Mouse (Mus musculus): ENCODE results near the gene Cks1b. TPM values are rescaled to one million over a fixed set of nuclear protein-coding genes. Genes with fewer than 3 reads are reported as not detected.
A peak's percentile ranks its signal among the peaks of the same experiment; 100 is the strongest.

Cks1b gene
- polyA plus RNA-seq, 1 experiment, result 174 TPM

GRCm38 (mm10) chr3:89425876-89426275 lies 7.7 kb upstream of the Cks1b start:
- TF ChIP-seq POLR2A (IDR thresholded peaks at IDR 0.05; ENCODE audit: low read depth, low read length) (no peak), CTCF (IDR thresholded peaks at IDR 0.05; ENCODE audit: borderline replicate concordance, insufficient read depth, low read length) (no peak)
- H3K4me1 ChIP-seq (ENCODE audit: control insufficient read depth, insufficient read depth, low read length), result 0 out of 2 replicates have a peak, but pooled peaks cover under 1% of the 10 kb centered on the region
- H3K27ac ChIP-seq (ENCODE audit: insufficient read depth, low read length), result no peak overlapping the region
- no peak overlapping the region for H3K4me3 ChIP-seq (ENCODE audit: insufficient read depth, low read length)

GRCm38 (mm10) chr3:89425141-89425525 lies 7.0 kb upstream of the Cks1b start:
- Histone ChIP-seq H3K4me3 (ENCODE audit: insufficient read depth, low read length) (no peak overlapping the region), H3K4me1 (ENCODE audit: control insufficient read depth, insufficient read depth, low read length) (0 out of 2 replicates have a peak, but pooled peaks cover 4% of the 10 kb centered on the region), H3K27ac (ENCODE audit: insufficient read depth, low read length) (no peak overlapping the region)
- TF ChIP-seq POLR2A (IDR thresholded peaks at IDR 0.05; ENCODE audit: low read depth, low read length) (no peak), CTCF (IDR thresholded peaks at IDR 0.05; ENCODE audit: borderline replicate concordance, insufficient read depth, low read length) (no peak)

- Histone ChIP-seq H3K4me1 (ENCODE audit: control insufficient read depth, insufficient read depth, low read length) (0 out of 2 replicates have a peak, but pooled peaks cover 4% of the 10 kb centered on the region), H3K4me3 (ENCODE audit: insufficient read depth, low read length) (no peak overlapping the region), H3K27ac (ENCODE audit: insufficient read depth, low read length) (no peak overlapping the region)
- TF ChIP-seq POLR2A (IDR thresholded peaks at IDR 0.05; ENCODE audit: low read depth, low read length), result no peak
Observed at GRCm38 (mm10) chr3:89424416-89425140, 6.4 kb upstream of the Cks1b start.

GRCm38 (mm10) chr3:89422556-89423205 lies 4.5 kb upstream of the Cks1b start:
- H3K4me3 ChIP-seq (ENCODE audit: insufficient read depth, low read length), result peak overlapping the region; percentile 66
- 0 out of 2 replicates have a peak, but pooled peaks cover 4% of the 10 kb centered on the region for H3K4me1 ChIP-seq (ENCODE audit: control insufficient read depth, insufficient read depth, low read length)
- 0 out of 2 replicates have a peak overlapping the region, but pooled peaks have one; percentile 7 for H3K27ac ChIP-seq (ENCODE audit: insufficient read depth, low read length)
- TF ChIP-seq CTCF (IDR thresholded peaks at IDR 0.05; ENCODE audit: borderline replicate concordance, insufficient read depth, low read length), result no peak
- TF ChIP-seq POLR2A (IDR thresholded peaks at IDR 0.05; ENCODE audit: low read depth, low read length), result no peak; the same call in 1 of the 2 replicates

GRCm38 (mm10) chr3:89421810-89422473 lies 3.8 kb upstream of the Cks1b start:
- Histone ChIP-seq H3K4me3 (ENCODE audit: insufficient read depth, low read length) (peak overlapping the region; percentile 66), H3K4me1 (ENCODE audit: control insufficient read depth, insufficient read depth, low read length) (0 out of 2 replicates have a peak, but pooled peaks cover 4% of the 10 kb centered on the region)

GRCm38 (mm10) chr3:89421002-89421774 lies 3.0 kb upstream of the Cks1b start:
- TF ChIP-seq CTCF (IDR thresholded peaks at IDR 0.05; ENCODE audit: borderline replicate concordance, insufficient read depth, low read length), result no peak
- TF ChIP-seq POLR2A (IDR thresholded peaks at IDR 0.05; ENCODE audit: low read depth, low read length), result peak; percentile 100
- peak overlapping the region; percentile 99 for H3K27ac ChIP-seq (ENCODE audit: insufficient read depth, low read length)
- H3K4me1 ChIP-seq (ENCODE audit: control insufficient read depth, insufficient read depth, low read length), result 0 out of 2 replicates have a peak, but pooled peaks cover 4% of the 10 kb centered on the region
- H3K4me3 ChIP-seq (ENCODE audit: insufficient read depth, low read length), result peak overlapping the region; percentile 66

More at GRCm38 (mm10) chr3:89421810-89422473, 3.8 kb upstream of the Cks1b start:
- no peak for TF ChIP-seq CTCF (IDR thresholded peaks at IDR 0.05; ENCODE audit: borderline replicate concordance, insufficient read depth, low read length)
- TF ChIP-seq POLR2A (IDR thresholded peaks at IDR 0.05; ENCODE audit: low read depth, low read length), result peak; percentile 47
- peak overlapping the region; percentile 27 for H3K27ac ChIP-seq (ENCODE audit: insufficient read depth, low read length)

GRCm38 (mm10) chr3:89420421-89420820 lies 2.2 kb upstream of the Cks1b start:
- H3K4me3 ChIP-seq (ENCODE audit: insufficient read depth, low read length), result peak overlapping the region; percentile 71
- 0 out of 2 replicates have a peak, but pooled peaks cover 4% of the 10 kb centered on the region for H3K4me1 ChIP-seq (ENCODE audit: control insufficient read depth, insufficient read depth, low read length)
- no peak for TF ChIP-seq CTCF (IDR thresholded peaks at IDR 0.05; ENCODE audit: borderline replicate concordance, insufficient read depth, low read length)
- TF ChIP-seq POLR2A (IDR thresholded peaks at IDR 0.05; ENCODE audit: low read depth, low read length), result no peak
- peak overlapping the region; percentile 99 for H3K27ac ChIP-seq (ENCODE audit: insufficient read depth, low read length)

GRCm38 (mm10) chr3:89419981-89420380 lies 1.8 kb upstream of the Cks1b start:
- Histone ChIP-seq H3K4me1 (ENCODE audit: control insufficient read depth, insufficient read depth, low read length) (0 out of 2 replicates have a peak, but pooled peaks cover 4% of the 10 kb centered on the region), H3K4me3 (ENCODE audit: insufficient read depth, low read length) (peak overlapping the region; percentile 71), H3K27ac (ENCODE audit: insufficient read depth, low read length) (peak overlapping the region; percentile 99)
- peak; percentile 39; the same call in 1 of the 2 replicates for TF ChIP-seq POLR2A (IDR thresholded peaks at IDR 0.05; ENCODE audit: low read depth, low read length)
- TF ChIP-seq CTCF (IDR thresholded peaks at IDR 0.05; ENCODE audit: borderline replicate concordance, insufficient read depth, low read length), result no peak

GRCm38 (mm10) chr3:89419571-89419970 lies 1.4 kb upstream of the Cks1b start:
- Histone ChIP-seq H3K4me3 (ENCODE audit: insufficient read depth, low read length) (peak overlapping the region; percentile 71), H3K27ac (ENCODE audit: insufficient read depth, low read length) (peak overlapping the region; percentile 99), H3K4me1 (ENCODE audit: control insufficient read depth, insufficient read depth, low read length) (0 out of 2 replicates have a peak, but pooled peaks cover 4% of the 10 kb centered on the region)
- TF ChIP-seq CTCF (IDR thresholded peaks at IDR 0.05; ENCODE audit: borderline replicate concordance, insufficient read depth, low read length), result no peak
- no peak; the same call in none of the 2 replicates for TF ChIP-seq POLR2A (IDR thresholded peaks at IDR 0.05; ENCODE audit: low read depth, low read length)
